Mouse (Mus musculus): ENCODE data around the gene Farsb. TPM values are rescaled to one million over a fixed set of nuclear protein-coding genes. Genes with fewer than 3 reads are reported as not detected.

Gene Farsb
- polyA plus RNA-seq, 1 experiment: 23.1 TPM

GRCm38 (mm10) chr1:78530500-78531215 is 42.0 kb upstream of the Farsb start:
- H3K36me3 ChIP-seq (ENCODE audit: control insufficient read depth, insufficient read depth, low read length): no peaks in the 10 kb centered on the region
- no peaks in the 10 kb centered on the region for H3K27me3 ChIP-seq (replicated peaks; ENCODE audit: control insufficient read depth, insufficient read depth, low read length)
- 56% methylated on average over 7 of the region's 7 CpGs for whole genome bisulfite sequencing
- no peak overlapping the region for H3K27ac ChIP-seq (ENCODE audit: insufficient read depth, low read depth, low read length)
- TF ChIP-seq CTCF (conservative IDR thresholded peaks at IDR 0.05; ENCODE audit: insufficient read depth, insufficient read length, low read depth, low read length) (no peak), POLR2A (IDR thresholded peaks at IDR 0.05; ENCODE audit: low read depth, low read length) (no peak)
- H3K4me3 ChIP-seq (ENCODE audit: insufficient read depth, low read depth, low read length): no peak overlapping the region
- no peak for DNase-seq
- no peaks in the 10 kb centered on the region for H3K4me1 ChIP-seq (ENCODE audit: control insufficient read depth, insufficient read depth, low read length)

GRCm38 (mm10) chr1:78529011-78529410 is 40.3 kb upstream of the Farsb start:
- H3K27me3 ChIP-seq (replicated peaks; ENCODE audit: control insufficient read depth, insufficient read depth, low read length): no peaks in the 10 kb centered on the region
- no peaks in the 10 kb centered on the region for H3K4me1 ChIP-seq (ENCODE audit: control insufficient read depth, insufficient read depth, low read length)
- no peaks in the 10 kb centered on the region for H3K36me3 ChIP-seq (ENCODE audit: control insufficient read depth, insufficient read depth, low read length)
- DNase-seq: no peak
- no peak overlapping the region for H3K27ac ChIP-seq (ENCODE audit: insufficient read depth, low read depth, low read length)
- H3K4me3 ChIP-seq (ENCODE audit: insufficient read depth, low read depth, low read length): no peak overlapping the region
- 85% methylated on average over 8 of the region's 8 CpGs for WGBS
- TF ChIP-seq CTCF (conservative IDR thresholded peaks at IDR 0.05; ENCODE audit: insufficient read depth, insufficient read length, low read depth, low read length) (no peak), POLR2A (IDR thresholded peaks at IDR 0.05; ENCODE audit: low read depth, low read length) (no peak)

GRCm38 (mm10) chr1:78528356-78528755 is 39.7 kb upstream of the Farsb start:
- no peak for DNase-seq
- H3K27ac ChIP-seq (ENCODE audit: insufficient read depth, low read depth, low read length): no peak overlapping the region
- no peak for TF ChIP-seq CTCF (conservative IDR thresholded peaks at IDR 0.05; ENCODE audit: insufficient read depth, insufficient read length, low read depth, low read length)
- TF ChIP-seq POLR2A (IDR thresholded peaks at IDR 0.05; ENCODE audit: low read depth, low read length): no peak
- H3K4me1 ChIP-seq (ENCODE audit: control insufficient read depth, insufficient read depth, low read length): no peaks in the 10 kb centered on the region
- no peak overlapping the region for H3K4me3 ChIP-seq (ENCODE audit: insufficient read depth, low read depth, low read length)
- WGBS: 93% methylated on average over 3 of the region's 3 CpGs
- H3K27me3 ChIP-seq (replicated peaks; ENCODE audit: control insufficient read depth, insufficient read depth, low read length): no peaks in the 10 kb centered on the region
- H3K36me3 ChIP-seq (ENCODE audit: control insufficient read depth, insufficient read depth, low read length): no peaks in the 10 kb centered on the region

GRCm38 (mm10) chr1:78525189-78525886 is 36.6 kb upstream of the Farsb start:
- Histone ChIP-seq H3K4me3 (ENCODE audit: insufficient read depth, low read depth, low read length) (no peak overlapping the region), H3K27me3 (replicated peaks; ENCODE audit: control insufficient read depth, insufficient read depth, low read length) (no peaks in the 10 kb centered on the region), H3K4me1 (ENCODE audit: control insufficient read depth, insufficient read depth, low read length) (no peaks in the 10 kb centered on the region), H3K36me3 (ENCODE audit: control insufficient read depth, insufficient read depth, low read length) (no peaks in the 10 kb centered on the region), H3K27ac (ENCODE audit: insufficient read depth, low read depth, low read length) (no peak overlapping the region)
- TF ChIP-seq POLR2A (IDR thresholded peaks at IDR 0.05; ENCODE audit: low read depth, low read length): no peak
- TF ChIP-seq CTCF (conservative IDR thresholded peaks at IDR 0.05; ENCODE audit: insufficient read depth, insufficient read length, low read depth, low read length): peak; percentile 98
- 22% methylated on average over 23 of the region's 23 CpGs for WGBS
- DNase-seq: peak; percentile 76

- DNase-seq: no peak
- TF ChIP-seq CTCF (conservative IDR thresholded peaks at IDR 0.05; ENCODE audit: insufficient read depth, insufficient read length, low read depth, low read length) (no peak), POLR2A (IDR thresholded peaks at IDR 0.05; ENCODE audit: low read depth, low read length) (no peak)
- H3K27me3 ChIP-seq (replicated peaks; ENCODE audit: control insufficient read depth, insufficient read depth, low read length): no peaks in the 10 kb centered on the region
- H3K36me3 ChIP-seq (ENCODE audit: control insufficient read depth, insufficient read depth, low read length): no peaks in the 10 kb centered on the region
- WGBS: 85% methylated on average over 7 of the region's 7 CpGs
- no peak overlapping the region for H3K4me3 ChIP-seq (ENCODE audit: insufficient read depth, low read depth, low read length)
- no peak overlapping the region for H3K27ac ChIP-seq (ENCODE audit: insufficient read depth, low read depth, low read length)
- no peaks in the 10 kb centered on the region for H3K4me1 ChIP-seq (ENCODE audit: control insufficient read depth, insufficient read depth, low read length)
Measured at GRCm38 (mm10) chr1:78518907-78519306, 30.2 kb upstream of the Farsb start.

- H3K4me1 ChIP-seq (ENCODE audit: control insufficient read depth, insufficient read depth, low read length): peaks cover 2% of the 10 kb centered on the region; the same call in 1 of the 2 replicates
- TF ChIP-seq CTCF (conservative IDR thresholded peaks at IDR 0.05; ENCODE audit: insufficient read depth, insufficient read length, low read depth, low read length) (no peak), POLR2A (IDR thresholded peaks at IDR 0.05; ENCODE audit: low read depth, low read length) (no peak)
- no peaks in the 10 kb centered on the region for H3K36me3 ChIP-seq (ENCODE audit: control insufficient read depth, insufficient read depth, low read length)
- WGBS: 81% methylated on average over 8 of the region's 8 CpGs
- H3K27me3 ChIP-seq (replicated peaks; ENCODE audit: control insufficient read depth, insufficient read depth, low read length): no peaks in the 10 kb centered on the region
- H3K4me3 ChIP-seq (ENCODE audit: insufficient read depth, low read depth, low read length): no peak overlapping the region
- H3K27ac ChIP-seq (ENCODE audit: insufficient read depth, low read depth, low read length): no peak overlapping the region
- DNase-seq: no peak
Measured at GRCm38 (mm10) chr1:78512756-78513155, 24.1 kb upstream of the Farsb start.

- TF ChIP-seq POLR2A (IDR thresholded peaks at IDR 0.05; ENCODE audit: low read depth, low read length) (no peak), CTCF (conservative IDR thresholded peaks at IDR 0.05; ENCODE audit: insufficient read depth, insufficient read length, low read depth, low read length) (no peak)
- Histone ChIP-seq H3K4me3 (ENCODE audit: insufficient read depth, low read depth, low read length) (peak within 1 kb of the TSS; percentile 54), H3K4me1 (ENCODE audit: control insufficient read depth, insufficient read depth, low read length) (peaks cover 2% of the 10 kb centered on the region; the same call in 1 of the 2 replicates), H3K27me3 (replicated peaks; ENCODE audit: control insufficient read depth, insufficient read depth, low read length) (no peaks in the 10 kb centered on the region), H3K36me3 (ENCODE audit: control insufficient read depth, insufficient read depth, low read length) (no peaks in the 10 kb centered on the region), H3K27ac (ENCODE audit: insufficient read depth, low read depth, low read length) (peak within 1 kb of the TSS; percentile 82)
- 6% methylated on average over 25 of the region's 25 CpGs for WGBS
- DNase-seq: peak; percentile 53
Measured at GRCm38 (mm10) chr1:78511621-78512160, 23.0 kb upstream of the Farsb start, which contains the start of gene BC035947. Gene BC035947 (minus strand): TSS chr1:78512158.

Data from kidney, adult 2 months (tissue).